Mouse (Mus musculus) heart, adult 2 months (tissue): ENCODE results near the gene Abcc3.

ENCODE experiments used
- CTCF ChIP-seq: fragments of 200-600 bp; IDR thresholded peaks from 2 replicates; pipeline ENCODE4 v1.8.1; 2022; ENCODE audit warnings: antibody characterized with exemption, mild to moderate bottlenecking, moderate library complexity
- EP300 ChIP-seq: fragments of 200-500 bp; IDR thresholded peaks from 2 replicates; pipeline ENCODE4 v1.6.1; 2011; ENCODE audit warnings: low read depth, low read length, control low read depth; ENCODE audit not compliant: insufficient read depth
- POLR2A ChIP-seq: fragments of 200-500 bp; IDR thresholded peaks from 2 replicates; pipeline ENCODE4 v1.6.1; 2011; ENCODE audit warnings: mild to moderate bottlenecking, low read depth, low read length, control low read depth; ENCODE audit not compliant: insufficient read depth

DNA sequence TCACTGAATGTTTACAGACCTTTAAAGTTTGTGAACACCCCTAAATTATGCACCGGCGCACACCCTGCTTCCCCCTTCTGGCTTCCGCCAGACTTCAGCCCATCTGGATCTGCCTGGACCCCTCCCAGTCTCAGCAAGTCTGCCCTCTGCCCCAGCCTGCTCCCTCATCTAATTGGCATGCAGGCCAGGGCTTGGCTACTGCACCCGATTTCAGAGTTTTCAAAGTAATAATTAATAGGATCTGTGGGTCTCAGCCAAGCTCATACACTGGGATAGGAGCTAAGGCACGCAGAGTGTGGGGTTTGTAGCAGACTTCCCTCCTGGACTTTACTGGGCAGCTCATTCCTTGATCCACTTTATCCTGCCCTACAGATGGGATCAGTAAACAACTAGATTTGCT is 11.4 kb upstream of the Abcc3 start:
- TF ChIP-seq POLR2A (no peak), CTCF (no peak), EP300 (no peak)
